24 mouse cellular contexts compared by ENCODE assay signal in the genomic region with DNA sequence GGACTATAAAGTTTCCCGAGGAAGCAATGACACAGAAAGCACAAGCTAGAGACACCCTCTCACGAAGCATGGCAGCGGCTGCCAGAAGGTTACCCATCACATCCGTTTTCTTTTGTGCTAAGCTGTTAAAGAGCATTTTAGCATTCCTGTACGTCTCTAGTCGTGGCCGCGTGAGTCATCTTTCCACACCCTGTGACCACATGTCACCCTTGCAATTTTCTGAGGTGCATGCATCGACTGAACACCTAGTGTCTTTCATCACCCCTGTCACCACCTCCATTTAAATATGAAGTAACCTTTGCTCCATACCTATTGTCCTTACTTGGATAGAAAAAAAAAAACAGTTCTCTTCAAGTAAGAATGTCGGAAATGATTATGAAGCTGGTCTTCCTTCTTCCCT. TPM values are rescaled to one million over a fixed set of nuclear protein-coding genes. Genes with fewer than 3 reads are reported as not detected.
DNase-seq lines count a peak whose midpoint lies in the region; ATAC-seq lines count a peak whose summit lies in the region.
"Had no signal": no experiment of that assay in that cellular context is flagged by ENCODE, and none has a peak within 500 bp of the region (broad histone marks: within the 10 kb centered on the region; RNA-seq: fewer than 3 reads in every experiment).

No protein-coding gene starts in this region.

- peak; percentile 81 for ATAC-seq in intestine, embryonic 16.5 days
- ATAC-seq: activated CD4-positive, CD25-positive, alpha-beta regulatory T cell, adult 4 months; forebrain, embryonic 14.5 days; forebrain, embryonic 16.5 days had no signal

- H3K4me2 ChIP-seq in intestine, embryonic 16.5 days (ENCODE audit: low read depth, low read length), result no peak overlapping the region
- H3K4me2 ChIP-seq: embryonic facial prominence, embryonic 13.5 days; embryonic facial prominence, embryonic 15.5 days; forebrain, embryonic 12.5 days had no signal

- no peak overlapping the region for H3K9ac ChIP-seq in intestine, embryonic 16.5 days (ENCODE audit: low read depth, low read length)
- H3K9ac ChIP-seq: embryonic facial prominence, embryonic 13.5 days; embryonic facial prominence, embryonic 15.5 days; forebrain, embryonic 12.5 days had no signal

- no peaks in the 10 kb centered on the region for H3K4me1 ChIP-seq in intestine, embryonic 16.5 days (ENCODE audit: control insufficient read depth, insufficient read depth, low read length)
- no peaks in the 10 kb centered on the region for H3K4me1 ChIP-seq in embryonic facial prominence, embryonic 10.5 days
- H3K4me1 ChIP-seq: embryonic facial prominence, embryonic 13.5 days; embryonic facial prominence, embryonic 15.5 days; forebrain, embryonic 10.5 days; forebrain, embryonic 12.5 days had no signal

- H3K36me3 ChIP-seq in intestine, embryonic 16.5 days (ENCODE audit: control insufficient read depth, insufficient read depth, low read length), result no peaks in the 10 kb centered on the region
- no peaks in the 10 kb centered on the region for H3K36me3 ChIP-seq in embryonic facial prominence, embryonic 10.5 days (replicated peaks)
- H3K36me3 ChIP-seq: embryonic facial prominence, embryonic 13.5 days; embryonic facial prominence, embryonic 15.5 days; forebrain, embryonic 10.5 days; forebrain, embryonic 12.5 days had no signal

- no peak overlapping the region for H3K4me3 ChIP-seq in intestine, embryonic 16.5 days (ENCODE audit: low read length)
- H3K4me3 ChIP-seq in embryonic facial prominence, embryonic 10.5 days, result no peak overlapping the region
- H3K4me3 ChIP-seq: embryonic facial prominence, embryonic 13.5 days; embryonic facial prominence, embryonic 15.5 days; erythroblast, embryonic 14.5 days; forebrain, embryonic 10.5 days; forebrain, embryonic 12.5 days had no signal

- 76% methylated on average over 10 of the region's 10 CpGs for WGBS in intestine, embryonic 16.5 days
- WGBS in large intestine, adult 2 months, result 31% methylated on average over 10 of the region's 10 CpGs
- 91% methylated on average over 10 of the region's 10 CpGs for WGBS in embryonic facial prominence, embryonic 10.5 days

- no peaks in the 10 kb centered on the region for H3K27me3 ChIP-seq in intestine, embryonic 16.5 days (replicated peaks; ENCODE audit: control insufficient read depth, insufficient read depth, low read length)
- no peaks in the 10 kb centered on the region for H3K27me3 ChIP-seq in embryonic facial prominence, embryonic 10.5 days (replicated peaks; ENCODE audit: low read depth, poor library complexity, severe bottlenecking)
- H3K27me3 ChIP-seq: embryonic facial prominence, embryonic 13.5 days; embryonic facial prominence, embryonic 15.5 days; forebrain, embryonic 12.5 days had no signal

- no peaks in the 10 kb centered on the region for H3K9me3 ChIP-seq in intestine, embryonic 16.5 days (ENCODE audit: control insufficient read depth, low read length)
- H3K9me3 ChIP-seq in embryonic facial prominence, embryonic 10.5 days, result no peaks in the 10 kb centered on the region
- H3K9me3 ChIP-seq: embryonic facial prominence, embryonic 13.5 days; embryonic facial prominence, embryonic 15.5 days; forebrain, embryonic 10.5 days; forebrain, embryonic 12.5 days had no signal

- DNase-seq in 3T3-L1 (ENCODE audit: low read depth, low spot score) (peak; percentile 63), R1 (ENCODE audit: low read depth, low spot score) (peak; percentile 18)
- DNase-seq in large intestine, adult 2 months (ENCODE audit: low read depth, low spot score), result peak; percentile 57
- DNase-seq in left cerebral cortex, adult 11 months (ENCODE audit: low spot score), result no peak
- DNase-seq in ovary, postnatal 36 days (ENCODE audit: low spot score), result no peak
- DNase-seq in embryonic facial prominence, embryonic 10.5 days (ENCODE audit: low spot score), result no peak
- DNase-seq: adrenal gland, adult 8-10 months; adrenal gland, postnatal 14 days; adrenal gland, postnatal 36 days; cerebellum, adult 11-12 months; cerebellum, adult 2 months; cerebellum, adult 9-10 months; cerebellum, postnatal 10 days; cerebellum, postnatal 25 days had no signal

- no peak overlapping the region for H3K27ac ChIP-seq in intestine, embryonic 16.5 days (ENCODE audit: low read length)
- H3K27ac ChIP-seq in embryonic facial prominence, embryonic 10.5 days (replicated peaks), result no peak overlapping the region
- H3K27ac ChIP-seq: embryonic facial prominence, embryonic 13.5 days; embryonic facial prominence, embryonic 15.5 days; forebrain, embryonic 10.5 days; forebrain, embryonic 12.5 days had no signal

RNA-seq across cellular contexts. Expression of a gene that starts 12.0 kb away (rescaled TPM):
- polyA plus RNA-seq in intestine, embryonic 16.5 days (2015; fragmentation: Nextera tagmentation; extraction: Ambion mirVana), result 0.10 TPM in 1 of 2 replicates, not detected in the other
- 0.05 and 0.14 TPM in 2 replicates for polyA plus RNA-seq in large intestine, adult 2 months (2012; rRNA removed)
- 0.30 and 0.45 TPM in 2 replicates for polyA plus RNA-seq in embryonic facial prominence, embryonic 10.5 days (2016; fragmentation: Nextera tagmentation; extraction: Ambion mirVana)
- polyA plus RNA-seq: activated CD4-positive, CD25-positive, alpha-beta regulatory T cell, adult 4 months; erythroblast, embryonic 14.5 days; forebrain, embryonic 16.5 days had no signal

RNA-seq across cellular contexts. Expression of a gene that starts 59.2 kb away (rescaled TPM):
- 1.3 and 1.5 TPM in 2 replicates for polyA plus RNA-seq in intestine, embryonic 16.5 days (2015; fragmentation: Nextera tagmentation; extraction: Ambion mirVana)
- polyA plus RNA-seq in large intestine, adult 2 months (2012; rRNA removed), result 2.3 and 4.0 TPM in 2 replicates
- polyA plus RNA-seq in embryonic facial prominence, embryonic 10.5 days (2016; fragmentation: Nextera tagmentation; extraction: Ambion mirVana), result not detected in 2 replicates
- polyA plus RNA-seq: activated CD4-positive, CD25-positive, alpha-beta regulatory T cell, adult 4 months; cerebellum, adult 2 months; cortical plate, adult 2 months; embryonic facial prominence, embryonic 13.5 days; erythroblast, embryonic 14.5 days; forebrain, embryonic 12.5 days; forebrain, embryonic 14.5 days; forebrain, embryonic 16.5 days had no signal

Comparison
In these comparisons a context has a peak if more than half of its experiments do, and no peak if none do; other contexts are left out.
1. DNase-seq: peak in 3T3-L1 (single experiment), R1 (single experiment) and large intestine, adult 2 months (single experiment); none in left cerebral cortex, adult 11 months (single experiment), ovary, postnatal 36 days (single experiment) and embryonic facial prominence, embryonic 10.5 days (single experiment).